Mouse (Mus musculus) MEL (cell line): ENCODE measurements around the gene Defb20. TPM values are rescaled to one million over a fixed set of nuclear protein-coding genes. Genes with fewer than 3 reads are reported as not detected.

Experiments
- DNase-seq: peaks from one replicate; pipeline ENCODE4 v3.0.0; 2011; ENCODE audit warnings: low read depth, low spot score
- H3K27ac ChIP-seq: 2 replicates; pipeline ENCODE4 v1.5.1; 2012; ENCODE audit warnings: low read depth, mild to moderate bottlenecking, control low read depth, low read length, moderate library complexity; ENCODE audit not compliant: control insufficient read depth
- H3K27me3 ChIP-seq, 2 experiments: fragments of 150-350 bp in 1 of 2; sonication (generic) in 1 of 2; 2 replicates each; pipeline ENCODE4 v1.6.1; 2012; ENCODE audit warnings: low read length in 2 of 2, mild to moderate bottlenecking in 2 of 2, improper control_type of control experiment in 1 of 2, moderate library complexity in 1 of 2; ENCODE audit not compliant: insufficient read depth in 2 of 2, control insufficient read depth in 1 of 2
- H3K36me3 ChIP-seq, 2 experiments: 2 replicates each; pipeline ENCODE4 v1.6.1; 2012 to 2014; ENCODE audit warnings: low read length in 2 of 2, improper control_type of control experiment in 1 of 2, inconsistent platforms in 1 of 2, mild to moderate bottlenecking in 1 of 2; ENCODE audit not compliant: insufficient read depth in 2 of 2, control insufficient read depth in 1 of 2
- H3K4me1 ChIP-seq, 2 experiments: fragments of 150-350 bp in 1 of 2; sonication (generic) in 1 of 2; 2 replicates each; pipeline ENCODE4 v1.6.1; 2012; ENCODE audit warnings: low read length in 2 of 2, improper control_type of control experiment in 1 of 2, mild to moderate bottlenecking in 1 of 2; ENCODE audit not compliant: insufficient read depth in 2 of 2, control insufficient read depth in 1 of 2
- H3K4me3 ChIP-seq, 2 experiments: fragments of 150-350 bp in 1 of 2; sonication (generic) in 1 of 2; 2 replicates each; pipeline ENCODE4 v1.5.1; 2012; ENCODE audit warnings: low read depth in 2 of 2, low read length in 2 of 2, mild to moderate bottlenecking in 2 of 2, moderate library complexity in 2 of 2, control low read depth in 1 of 2, improper control_type of control experiment in 1 of 2; ENCODE audit not compliant: control insufficient read depth in 1 of 2, insufficient read depth in 1 of 2
- H3K79me2 ChIP-seq: 2 replicates; pipeline ENCODE4 v1.6.1; 2012; ENCODE audit warnings: mild to moderate bottlenecking, low read length, moderate library complexity; ENCODE audit not compliant: control insufficient read depth, poor library complexity, insufficient read depth
- H3K9ac ChIP-seq: 2 replicates; pipeline ENCODE4 v1.6.1; 2012; ENCODE audit warnings: low read depth, mild to moderate bottlenecking, control low read depth, low read length, moderate library complexity; ENCODE audit not compliant: control insufficient read depth, poor library complexity, severe bottlenecking
- H3K9me3 ChIP-seq: fragments of 150-350 bp; sonication (generic); replicated peaks from 2 replicates; pipeline ENCODE4 v1.6.1; 2012; ENCODE audit warnings: mild to moderate bottlenecking, low read length, improper control_type of control experiment, moderate library complexity; ENCODE audit not compliant: insufficient read depth
- CHD2 ChIP-seq: IDR thresholded peaks from 2 replicates; pipeline ENCODE4 v1.6.1; 2011; ENCODE audit warnings: low read length, improper control_type of control experiment
- CTCF ChIP-seq, 3 experiments: IDR thresholded peaks in 2 of 3; conservative IDR thresholded peaks in 1 of 3; 2 replicates each; pipeline ENCODE4 v1.5.1; 2011 to 2012; ENCODE audit warnings: low read length in 3 of 3, low read depth in 2 of 3, mild to moderate bottlenecking in 2 of 3, improper control_type of control experiment in 1 of 3, inconsistent platforms in 1 of 3, mixed read lengths in 1 of 3, moderate library complexity in 1 of 3; ENCODE audit not compliant: control insufficient read depth in 1 of 3, insufficient read depth in 1 of 3, poor library complexity in 1 of 3, severe bottlenecking in 1 of 3
- ELF1 ChIP-seq: IDR thresholded peaks from 2 replicates; pipeline ENCODE4 v1.6.1; 2014; ENCODE audit warnings: low read depth, mild to moderate bottlenecking, inconsistent platforms, low read length, improper control_type of control experiment, moderate library complexity
- EP300 ChIP-seq, 2 experiments: IDR thresholded peaks; 2 replicates each; pipeline ENCODE4 v1.6.1; 2011; ENCODE audit warnings: improper control_type of control experiment in 2 of 2, low read length in 2 of 2, low read depth in 1 of 2, mild to moderate bottlenecking in 1 of 2
- GABPA ChIP-seq: IDR thresholded peaks from 2 replicates; pipeline ENCODE4 v1.6.1; 2012; ENCODE audit warnings: low read depth, mild to moderate bottlenecking, inconsistent platforms, low read length, improper control_type of control experiment, moderate library complexity
- GATA1 ChIP-seq: IDR thresholded peaks from 2 replicates; pipeline ENCODE4 v1.6.1; 2011; ENCODE audit warnings: low read depth, low read length, improper control_type of control experiment
- MAX ChIP-seq: IDR thresholded peaks from 2 replicates; pipeline ENCODE4 v1.6.1; 2011; ENCODE audit warnings: low read length, improper control_type of control experiment
- MEF2A ChIP-seq: IDR thresholded peaks from 2 replicates; pipeline ENCODE4 v1.6.1; 2014; ENCODE audit warnings: low read depth, mild to moderate bottlenecking, inconsistent platforms, low read length, improper control_type of control experiment; ENCODE audit not compliant: poor library complexity, insufficient replicate concordance, severe bottlenecking; ENCODE audit errors: extremely low read depth
- MXI1 ChIP-seq: IDR thresholded peaks from 2 replicates; pipeline ENCODE4 v1.6.1; 2011; ENCODE audit warnings: mild to moderate bottlenecking, low read depth, low read length, improper control_type of control experiment
- MYB ChIP-seq: IDR thresholded peaks from 2 replicates; pipeline ENCODE4 v1.6.1; 2011; ENCODE audit warnings: mild to moderate bottlenecking, low read depth, low read length, improper control_type of control experiment
- NRF1 ChIP-seq: IDR thresholded peaks from 2 replicates; pipeline ENCODE4 v1.6.1; 2014; ENCODE audit warnings: low read depth, mild to moderate bottlenecking, inconsistent platforms, low read length, improper control_type of control experiment, moderate library complexity; ENCODE audit not compliant: poor library complexity, insufficient read depth, severe bottlenecking
- POLR2A ChIP-seq, 2 experiments: IDR thresholded peaks; 2 replicates each; pipeline ENCODE4 v1.6.1; 2011 to 2012; ENCODE audit warnings: low read length in 2 of 2, mild to moderate bottlenecking in 2 of 2, control low read depth in 1 of 2, improper control_type of control experiment in 1 of 2, low read depth in 1 of 2, moderate library complexity in 1 of 2; ENCODE audit not compliant: control insufficient read depth in 1 of 2, insufficient read depth in 1 of 2, poor library complexity in 1 of 2
- POLR2AphosphoS2 ChIP-seq: IDR thresholded peaks from 2 replicates; pipeline ENCODE4 v1.6.1; 2011; ENCODE audit warnings: low read length, improper control_type of control experiment
- RCOR1 ChIP-seq: IDR thresholded peaks from 2 replicates; pipeline ENCODE4 v1.6.1; 2012; ENCODE audit warnings: low read depth, mild to moderate bottlenecking, inconsistent platforms, low read length, improper control_type of control experiment
- SMC3 ChIP-seq: IDR thresholded peaks from 2 replicates; pipeline ENCODE4 v1.6.1; 2011; ENCODE audit warnings: low read depth, low read length, improper control_type of control experiment
- TBP ChIP-seq: IDR thresholded peaks from 2 replicates; pipeline ENCODE4 v1.8.0; 2011; ENCODE audit warnings: low read depth, low read length, improper control_type of control experiment
- ZMIZ1 ChIP-seq: IDR thresholded peaks from 2 replicates; pipeline ENCODE4 v1.6.1; 2012; ENCODE audit warnings: low read depth, mild to moderate bottlenecking, inconsistent platforms, low read length, improper control_type of control experiment, moderate library complexity
- ZNF384 ChIP-seq: IDR thresholded peaks from 2 replicates; pipeline ENCODE4 v1.6.1; 2012; ENCODE audit warnings: low read depth, mild to moderate bottlenecking, inconsistent platforms, low read length, improper control_type of control experiment
- polyA plus RNA-seq, 2 experiments: library from polyadenylated mRNA; stranded (reverse) in 1 of 2; unstranded in 1 of 2; fragments of >175 nt in 1 of 2; fragments of >200 nt in 1 of 2; gene quantifications; 2 replicates each; pipeline versions ENCODE4 v1.2.1 to v1.2.4; 2012; ENCODE audit warnings: low replicate concordance in 2 of 2, low read depth in 1 of 2; ENCODE audit not compliant: insufficient read length in 2 of 2, insufficient read depth in 1 of 2, missing spikeins in 1 of 2
- total RNA-seq: library from RNA; depleted of rRNA; stranded (reverse); fragments of 300-350 nt; gene quantifications from 2 replicates; pipeline ENCODE4 v1.2.3, GENCODE M21; 2012

Defb20 gene
- total and polyA plus RNA-seq, 3 experiments: not detected

- H3K4me3 ChIP-seq: no peak within 1 kb of the TSS
- no peak for DNase-seq
- no peaks in the 10 kb centered on the region for H3K9me3 ChIP-seq
- peaks cover 0 to 3% of the 10 kb centered on the region in 2 experiments; a peak in 1 of 4 replicates for H3K4me1 ChIP-seq
- H3K36me3 ChIP-seq: peaks cover 0 to 3% of the 10 kb centered on the region in 2 experiments; a peak in 2 of 4 replicates
- no peak within 1 kb of the TSS for H3K9ac ChIP-seq
- no peaks in the 10 kb centered on the region for H3K79me2 ChIP-seq
- no peak within 1 kb of the TSS for H3K27ac ChIP-seq
- H3K27me3 ChIP-seq: peaks cover 3 to 4% of the 10 kb centered on the region in 2 experiments; a peak in 3 of 4 replicates
- no peak for TF ChIP-seq POLR2AphosphoS2
These were observed 13.2 kb downstream of the Defb20 start, which contains the start of gene Defb22 for GRCm38 (mm10) chr2:152490038-152490437. TSS of gene Defb22 (minus strand) at chr2:152490138.

- no peak for TF ChIP-seq TBP
- TF ChIP-seq SMC3: peak; percentile 25
- TF ChIP-seq CHD2: no peak
- TF ChIP-seq MYB: no peak
- TF ChIP-seq MEF2A: no peak
- TF ChIP-seq EP300 (IDR thresholded peaks at IDR 0.05; ENCODE audit: low read depth in 1 of 2, low read length in 2 of 2): no peak
- TF ChIP-seq MAX: no peak
- no peak for TF ChIP-seq POLR2AphosphoS2
- peak in 2 of 3 experiments; percentile 8 to 32; a peak in 2 of 6 replicates for TF ChIP-seq CTCF (IDR thresholded peaks at IDR 0.05 in 2 of 3, conservative IDR thresholded peaks at IDR 0.05 in 1 of 3; ENCODE audit: control insufficient read depth in 1 of 3, insufficient read depth in 1 of 3, low read depth in 2 of 3, low read length in 3 of 3, poor library complexity in 1 of 3, severe bottlenecking in 1 of 3)
- TF ChIP-seq NRF1: no peak
- no peak for TF ChIP-seq ZNF384
- no peak for TF ChIP-seq ELF1
- no peak for TF ChIP-seq GABPA
- no peak for TF ChIP-seq RCOR1
- no peak overlapping the region for H3K9ac ChIP-seq
- H3K4me3 ChIP-seq: no peak overlapping the region
- H3K36me3 ChIP-seq: peaks cover 0 to 3% of the 10 kb centered on the region in 2 experiments; a peak in 2 of 4 replicates
- no peak overlapping the region for H3K27ac ChIP-seq
- no peaks in the 10 kb centered on the region for H3K79me2 ChIP-seq
- H3K9me3 ChIP-seq: no peaks in the 10 kb centered on the region
- H3K27me3 ChIP-seq: peaks cover 2 to 3% of the 10 kb centered on the region in 2 experiments; a peak in 2 of 4 replicates
- no peak for DNase-seq
- peaks cover 0 to 3% of the 10 kb centered on the region in 2 experiments; a peak in 1 of 4 replicates for H3K4me1 ChIP-seq
These were observed 16.3 kb downstream of the Defb20 start for GRCm38 (mm10) chr2:152493151-152493550.

- no peak for TF ChIP-seq GATA1
- TF ChIP-seq ZMIZ1: no peak
- no peak for TF ChIP-seq MXI1
- TF ChIP-seq POLR2A (IDR thresholded peaks at IDR 0.05; ENCODE audit: control insufficient read depth in 1 of 2, insufficient read depth in 1 of 2, low read depth in 1 of 2, low read length in 2 of 2, poor library complexity in 1 of 2): no peak
- TF ChIP-seq ZNF384: no peak
- TF ChIP-seq, all 39 proteins: peak for 0
These were observed 21.2 kb downstream of the Defb20 start for GRCm38 (mm10) chr2:152498020-152498419.

More at GRCm38 (mm10) chr2:152498020-152498419, 21.2 kb downstream of the Defb20 start:
- Histone ChIP-seq H3K36me3 (peaks cover 0 to 6% of the 10 kb centered on the region in 2 experiments; a peak in 2 of 4 replicates), H3K4me1 (peaks cover 3 to 8% of the 10 kb centered on the region in 2 experiments; a peak in 2 of 4 replicates), H3K27me3 (no peaks in the 10 kb centered on the region), H3K9me3 (no peaks in the 10 kb centered on the region), H3K27ac (no peak overlapping the region), H3K4me3 (no peak overlapping the region), H3K9ac (no peak overlapping the region), H3K79me2 (no peaks in the 10 kb centered on the region)
- no peak for DNase-seq
